Mouse (Mus musculus) lung, postnatal 0 days (tissue): ENCODE results near the gene Cacnb2.

ENCODE experiments used
- CTCF ChIP-seq: IDR thresholded peaks from 2 replicates; pipeline ENCODE4 v1.5.1; 2016; ENCODE audit warnings: antibody characterized with exemption, mild to moderate bottlenecking
- EP300 ChIP-seq: IDR thresholded peaks from 2 replicates; pipeline ENCODE4 v1.6.1; 2016; ENCODE audit warnings: antibody characterized with exemption, mild to moderate bottlenecking, control low read depth

DNA sequence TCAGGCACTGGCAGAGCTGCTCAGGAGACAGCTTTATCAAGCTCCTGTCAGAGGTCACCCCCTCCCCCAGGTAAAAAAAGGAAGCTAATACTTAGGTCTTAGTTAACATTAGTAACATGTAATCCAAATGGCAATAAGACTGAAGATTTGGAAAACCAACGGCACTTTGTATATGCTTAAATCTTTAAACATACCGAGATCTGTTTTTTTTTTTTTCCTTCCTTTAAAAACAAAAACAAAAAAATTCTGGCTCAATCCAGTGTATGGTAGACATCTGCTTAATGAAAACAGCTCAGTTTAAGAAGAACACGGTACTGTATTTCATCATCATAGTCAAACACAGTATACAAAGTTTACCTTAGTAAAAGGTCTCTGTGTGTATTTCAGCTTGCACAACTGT lies at the start of gene Cacnb2:
- TF ChIP-seq CTCF, result no peak
- no peak for TF ChIP-seq EP300
